Mouse (Mus musculus) intestine, embryonic 16.5 days (tissue): ENCODE results near the gene Rhou. TPM values are rescaled to one million over a fixed set of nuclear protein-coding genes. Genes with fewer than 3 reads are reported as not detected.
"Not testable (repeated sequence)": the region's sequence is repeated elsewhere in the genome, so short reads cannot be mapped to it uniquely, and the experiment has no call there.

Experiments
- ATAC-seq: fragments of 200-750 bp; cut with Nextera tagmentation; 2 replicates; pipeline ENCODE4 v1.8.0; 2017; ENCODE audit warnings: moderate TSS enrichment, moderate library complexity
- H3K27ac ChIP-seq: fragments of 300-500 bp; sonication (generic); 2 replicates; pipeline ENCODE4 v1.5.1; 2014; ENCODE audit warnings: mild to moderate bottlenecking, low read length
- H3K27me3 ChIP-seq: fragments of 300-500 bp; sonication (generic); replicated peaks from 2 replicates; pipeline ENCODE4 v1.6.1; 2014; ENCODE audit warnings: low read length, control low read depth, mixed read lengths; ENCODE audit not compliant: control insufficient read depth, insufficient read depth
- H3K36me3 ChIP-seq: fragments of 300-500 bp; sonication (generic); 2 replicates; pipeline ENCODE4 v1.6.1; 2014; ENCODE audit warnings: low read length, control low read depth; ENCODE audit not compliant: control insufficient read depth, insufficient read depth
- H3K4me1 ChIP-seq: fragments of 300-500 bp; sonication (generic); 2 replicates; pipeline ENCODE4 v1.6.1; 2014; ENCODE audit warnings: low read length, control low read depth, mixed read lengths; ENCODE audit not compliant: control insufficient read depth, insufficient read depth
- H3K4me2 ChIP-seq: fragments of 300-500 bp; sonication (generic); 2 replicates; pipeline ENCODE4 v1.6.1; 2014; ENCODE audit warnings: low read depth, low read length, control low read depth
- H3K4me3 ChIP-seq: fragments of 300-500 bp; sonication (generic); 2 replicates; pipeline ENCODE4 v1.5.1; 2014; ENCODE audit warnings: mild to moderate bottlenecking, low read length
- H3K9ac ChIP-seq: fragments of 300-500 bp; sonication (generic); 2 replicates; pipeline ENCODE4 v1.6.1; 2014; ENCODE audit warnings: low read depth, low read length
- H3K9me3 ChIP-seq: fragments of 300-500 bp; sonication (generic); 2 replicates; pipeline ENCODE4 v1.6.1; 2016; ENCODE audit warnings: low read length, control low read depth; ENCODE audit not compliant: control insufficient read depth
- WGBS: fragments of 180-500 bp; shearing (Covaris S2); extraction: QIAGEN DNeasy Blood & Tissue Kit; methylation state at CpG from one replicate; pipeline ENCODE4 v1.1.7; 2014; 5-methylcytosine and 5-hydroxymethylcytosine counted together
- polyA plus RNA-seq: library from polyadenylated mRNA; unstranded; fragments of >200 nt; fragmentation: Nextera tagmentation; extraction: Ambion mirVana; gene quantifications from 2 replicates; pipeline ENCODE4 v1.2.1, GENCODE M21; 2015

Rhou gene
- polyA plus RNA-seq = 5.3 and 5.5 TPM in 2 replicates

- H3K4me1 ChIP-seq = peaks cover 32% of the 10 kb centered on the region
- H3K4me2 ChIP-seq = peak within 1 kb of the TSS; percentile 51
- peak within 1 kb of the TSS; percentile 94 for H3K9ac ChIP-seq
- H3K4me3 ChIP-seq = peak within 1 kb of the TSS; percentile 77
- H3K27me3 ChIP-seq = no peaks in the 10 kb centered on the region
- H3K9me3 ChIP-seq = no peaks in the 10 kb centered on the region
- under 1% methylated on average over 58 of the region's 58 CpGs for WGBS
- peak within 1 kb of the TSS; percentile 80 for H3K27ac ChIP-seq
- H3K36me3 ChIP-seq = no peaks in the 10 kb centered on the region
- peak; percentile 86 for ATAC-seq
These were observed at the start of gene Rhou for GRCm38 (mm10) chr8:123653308-123653993. Gene Rhou, plus strand, starts transcription at chr8:123653929.

GRCm38 (mm10) chr8:123612652-123613051 lies 41.1 kb upstream of the Rhou start:
- not testable (repeated sequence) for H3K9me3 ChIP-seq, H3K4me3 ChIP-seq, H3K36me3 ChIP-seq, H3K27me3 ChIP-seq, H3K4me1 ChIP-seq, H3K4me2 ChIP-seq, H3K27ac ChIP-seq, ATAC-seq, H3K9ac ChIP-seq
- WGBS = no CpG with 5 or more reads among the region's 5 CpGs

GRCm38 (mm10) chr8:123623523-123623922 lies 30.2 kb upstream of the Rhou start:
- H3K9me3 ChIP-seq, H3K4me1 ChIP-seq, H3K4me2 ChIP-seq, ATAC-seq, H3K27ac ChIP-seq, H3K4me3 ChIP-seq, H3K9ac ChIP-seq, H3K27me3 ChIP-seq, H3K36me3 ChIP-seq: not testable (repeated sequence)
- WGBS = no CpG with 5 or more reads among the region's 39 CpGs

GRCm38 (mm10) chr8:123624274-123624673 lies 29.5 kb upstream of the Rhou start:
- Histone ChIP-seq H3K4me3 (no peak overlapping the region), H3K9me3 (no peaks in the 10 kb centered on the region), H3K4me2 (no peak overlapping the region), H3K9ac (no peak overlapping the region), H3K36me3 (no peaks in the 10 kb centered on the region), H3K4me1 (peaks cover 9% of the 10 kb centered on the region; the same call in 1 of the 2 replicates), H3K27ac (no peak overlapping the region), H3K27me3 (peaks cover 4% of the 10 kb centered on the region)
- WGBS = 62% methylated on average over 5 of the region's 5 CpGs
- no peak for ATAC-seq

- Histone ChIP-seq H3K27me3 (peaks cover 4% of the 10 kb centered on the region), H3K9me3 (no peaks in the 10 kb centered on the region), H3K27ac (no peak overlapping the region), H3K36me3 (no peaks in the 10 kb centered on the region), H3K4me1 (peaks cover 12% of the 10 kb centered on the region; the same call in 1 of the 2 replicates), H3K4me2 (no peak overlapping the region), H3K9ac (no peak overlapping the region), H3K4me3 (no peak overlapping the region)
- WGBS = 47% methylated on average over 1 of the region's 1 CpGs
- no peak for ATAC-seq
These were observed 29.0 kb upstream of the Rhou start for GRCm38 (mm10) chr8:123624702-123625101.

- no peak for ATAC-seq
- peaks cover 4% of the 10 kb centered on the region for H3K27me3 ChIP-seq
- H3K4me1 ChIP-seq = peaks cover 12% of the 10 kb centered on the region; the same call in 1 of the 2 replicates
- no peaks in the 10 kb centered on the region for H3K36me3 ChIP-seq
- H3K9ac ChIP-seq = no peak overlapping the region
- H3K4me3 ChIP-seq = no peak overlapping the region
- no peak overlapping the region for H3K27ac ChIP-seq
- no peak overlapping the region for H3K4me2 ChIP-seq
- no peaks in the 10 kb centered on the region for H3K9me3 ChIP-seq
- 29% methylated on average over 2 of the region's 2 CpGs for WGBS
These were observed 28.0 kb upstream of the Rhou start for GRCm38 (mm10) chr8:123625717-123626116.

- peaks cover 19% of the 10 kb centered on the region; the same call in 1 of the 2 replicates for H3K4me1 ChIP-seq
- no peak overlapping the region for H3K9ac ChIP-seq
- WGBS = 52% methylated on average over 6 of the region's 6 CpGs
- no peak overlapping the region for H3K4me3 ChIP-seq
- peaks cover 4% of the 10 kb centered on the region for H3K27me3 ChIP-seq
- no peak overlapping the region for H3K4me2 ChIP-seq
- no peaks in the 10 kb centered on the region for H3K36me3 ChIP-seq
- no peaks in the 10 kb centered on the region for H3K9me3 ChIP-seq
- H3K27ac ChIP-seq = no peak overlapping the region
- peak; percentile 6; the same call in 1 of the 2 replicates for ATAC-seq
These were observed 26.1 kb upstream of the Rhou start for GRCm38 (mm10) chr8:123627410-123628147.

GRCm38 (mm10) chr8:123628253-123628967 lies 25.3 kb upstream of the Rhou start:
- ATAC-seq = peak; percentile 32
- Histone ChIP-seq H3K9me3 (no peaks in the 10 kb centered on the region), H3K4me1 (peaks cover 23% of the 10 kb centered on the region; the same call in 1 of the 2 replicates), H3K4me2 (peak overlapping the region; percentile 60), H3K27ac (no peak overlapping the region), H3K9ac (no peak overlapping the region), H3K36me3 (no peaks in the 10 kb centered on the region), H3K27me3 (peaks cover 4% of the 10 kb centered on the region), H3K4me3 (peak overlapping the region; percentile 31)
- 2% methylated on average over 8 of the region's 8 CpGs for WGBS
